Mouse (Mus musculus) ovary, postnatal 36 days (tissue): ENCODE measurements around the gene Gm26897.

ENCODE experiments used
- DNase-seq: peaks from one replicate; pipeline ENCODE4 v3.0.0; 2022; ENCODE audit warnings: low spot score, mixed read lengths

The Gm26897 gene

DNA sequence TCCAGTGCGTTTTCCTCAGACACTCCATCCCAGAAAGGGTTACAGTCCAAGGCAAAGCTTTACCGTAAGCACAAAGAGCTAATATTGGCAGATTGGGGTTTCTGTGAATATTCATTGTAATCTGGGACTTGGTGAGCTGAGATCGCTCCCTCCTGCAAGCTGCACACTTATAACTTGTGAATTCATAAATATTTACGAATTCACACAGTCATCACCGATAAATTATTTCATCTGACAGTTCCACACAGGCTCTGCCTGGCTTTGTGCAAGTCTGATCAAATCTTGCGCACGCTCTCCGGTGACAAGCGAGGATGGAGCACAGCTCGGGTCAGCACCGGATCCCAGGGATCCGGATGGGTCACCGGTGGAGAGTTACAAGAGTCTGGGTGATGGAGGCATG, 16.4 kb downstream of the Gm26897 start:
- no peak for DNase-seq

DNA sequence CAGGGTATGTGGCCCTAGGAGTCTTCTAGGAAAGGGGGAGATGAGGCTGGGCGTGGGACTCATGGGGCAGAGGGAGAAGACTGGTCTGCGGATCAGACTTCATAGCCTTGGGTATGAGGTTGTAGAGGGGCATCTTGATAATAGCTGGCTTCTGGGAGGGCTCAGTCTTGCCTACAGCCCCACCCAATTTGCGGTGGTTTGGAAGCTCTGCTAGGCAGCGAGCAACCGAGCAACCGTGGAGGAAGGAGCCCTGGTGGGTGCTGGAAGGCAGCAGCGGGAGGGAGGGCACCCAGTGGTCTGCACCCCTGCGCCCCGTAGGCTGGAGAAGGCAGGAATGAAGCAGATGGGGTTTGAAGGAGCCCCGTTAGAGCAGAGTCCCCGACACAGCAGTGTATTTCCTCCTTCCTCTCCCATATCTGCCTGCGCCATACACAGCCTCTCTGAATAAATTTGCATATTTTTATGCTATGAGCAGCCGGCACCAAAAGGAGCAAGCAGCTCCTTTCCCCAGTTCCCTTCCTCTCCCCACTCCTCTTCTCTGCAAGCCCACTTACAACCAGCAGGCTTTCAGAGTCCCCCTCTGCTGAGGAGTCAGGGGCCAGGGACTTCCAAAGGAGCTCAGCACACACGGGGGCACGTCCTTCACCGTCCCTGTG, 20.9 kb downstream of the Gm26897 start:
- no peak for DNase-seq

DNA sequence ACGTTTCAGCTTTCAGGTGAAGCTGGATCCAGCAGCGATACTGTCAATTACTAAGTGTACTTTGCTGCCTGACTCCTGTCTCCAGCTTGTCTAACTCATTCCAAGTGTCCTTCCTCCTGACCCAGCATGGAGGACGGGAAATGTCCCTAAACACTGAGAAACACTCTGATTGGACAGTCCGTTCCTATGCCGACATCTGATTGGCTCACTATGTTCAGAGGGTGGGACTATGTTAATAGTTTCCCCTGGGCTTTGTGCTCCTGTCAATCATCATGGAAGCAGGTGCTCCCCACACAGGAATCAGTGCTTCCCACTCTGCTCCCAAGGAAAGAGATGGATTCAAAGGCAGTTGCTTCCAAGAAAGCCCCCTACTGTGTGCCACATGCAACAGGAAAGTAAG, 21.6 kb downstream of the Gm26897 start:
- DNase-seq, result no peak

DNA sequence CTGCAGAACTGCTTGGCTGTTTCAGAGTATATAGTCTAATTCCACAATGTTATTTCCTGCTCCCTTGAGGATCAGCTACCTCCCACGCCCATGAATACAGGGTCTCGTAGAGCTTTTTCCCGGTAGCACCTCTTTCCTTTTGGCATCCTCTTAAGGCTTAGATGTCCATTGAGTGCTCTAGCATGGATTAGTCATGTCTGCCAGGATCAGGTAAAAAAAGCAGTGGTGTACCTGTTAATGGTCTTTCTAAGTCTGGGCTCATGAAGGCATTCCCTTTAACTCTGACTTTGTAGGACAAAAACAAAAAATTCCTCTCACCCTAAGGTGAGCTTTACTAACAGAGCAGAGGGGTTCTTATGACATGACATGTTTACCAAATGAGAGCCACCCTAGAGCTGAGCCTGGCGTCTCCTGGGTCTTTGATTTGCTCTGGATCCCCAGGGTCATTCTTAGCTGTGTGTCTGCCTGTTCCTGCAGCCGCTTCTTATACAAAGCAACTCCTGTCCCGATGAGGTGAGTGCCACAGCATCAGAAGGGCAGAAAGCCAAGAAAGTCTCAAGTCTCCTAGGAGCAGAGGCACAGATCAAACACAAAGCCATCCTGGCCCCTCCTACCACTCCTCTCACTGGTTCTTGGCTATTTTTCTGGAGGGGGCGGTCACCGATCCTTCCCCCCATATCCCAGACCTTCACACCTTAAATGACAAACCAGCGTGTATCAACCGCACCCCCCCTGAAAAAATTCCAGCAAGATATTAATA, 27.2 kb downstream of the Gm26897 start:
- DNase-seq, result no peak

DNA sequence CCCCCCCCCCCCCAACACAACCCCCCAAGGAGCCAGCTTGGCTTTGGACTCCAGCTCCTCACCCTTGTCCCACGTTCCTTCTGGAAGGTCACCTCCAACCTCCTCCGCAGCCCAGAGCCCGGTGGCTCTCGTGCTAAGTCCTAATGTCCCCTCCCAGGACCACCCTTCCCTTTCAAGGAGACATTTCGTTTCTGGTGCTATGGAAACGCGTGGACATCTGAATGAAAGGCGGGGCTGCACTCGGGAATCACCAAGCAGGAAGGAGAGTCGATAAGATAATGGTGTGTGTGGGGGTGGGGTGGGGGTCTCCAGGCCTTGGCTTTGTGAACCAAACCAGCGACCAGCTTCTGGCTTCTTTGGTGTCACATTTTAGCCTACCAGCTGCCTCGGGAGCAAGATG, 27.9 kb downstream of the Gm26897 start:
- DNase-seq, result no peak

DNA sequence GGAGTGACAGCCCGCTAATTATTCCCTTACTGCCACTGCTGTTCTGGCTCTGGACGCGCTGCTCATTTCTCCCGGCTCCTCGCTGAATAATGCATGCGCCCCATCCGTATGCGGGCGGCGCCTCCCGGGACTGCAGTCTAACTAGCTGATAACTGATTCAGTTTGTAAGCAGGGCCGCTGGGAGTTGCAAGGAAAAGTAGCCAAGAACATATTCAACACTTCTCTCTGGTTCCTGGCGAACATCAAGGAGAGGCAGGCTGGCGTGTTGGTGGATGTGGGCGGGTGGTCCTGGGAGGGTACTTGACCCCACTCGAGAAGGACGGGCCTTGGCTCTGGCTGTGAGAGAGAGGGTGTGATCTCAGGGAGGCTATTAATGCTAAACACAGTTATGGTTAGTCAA, 28.4 kb downstream of the Gm26897 start:
- DNase-seq, result peak; percentile 47

DNA sequence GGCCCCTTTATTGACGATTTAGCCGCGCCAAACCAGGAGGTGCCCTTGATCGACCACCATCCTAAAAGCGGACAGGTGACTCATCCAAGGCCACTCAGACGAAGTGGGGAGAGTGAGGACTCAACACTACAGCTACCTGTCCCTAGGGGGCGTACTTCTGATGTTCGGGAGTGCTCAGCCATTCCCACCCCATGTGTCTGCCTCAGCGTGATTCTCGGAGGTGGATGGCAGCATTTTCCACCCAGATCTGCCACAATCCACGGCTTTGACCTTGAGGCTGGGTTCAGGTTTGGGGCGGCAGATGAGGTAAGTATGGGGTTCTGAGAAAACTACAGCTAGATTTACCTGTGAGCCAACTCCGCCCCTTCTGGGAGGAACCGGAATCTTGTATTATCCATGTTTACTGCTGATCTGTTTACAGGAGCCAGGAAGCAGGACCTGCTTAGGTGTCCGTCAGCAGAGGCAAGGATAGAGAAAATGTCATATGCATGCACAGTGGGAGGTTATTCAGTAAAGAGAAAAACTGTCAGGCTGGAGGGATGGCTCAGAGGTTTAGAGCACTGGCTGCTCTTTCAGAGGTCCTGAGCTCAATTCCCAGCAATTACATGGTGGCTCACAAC, 32.1 kb downstream of the Gm26897 start:
- DNase-seq, result no peak

DNA sequence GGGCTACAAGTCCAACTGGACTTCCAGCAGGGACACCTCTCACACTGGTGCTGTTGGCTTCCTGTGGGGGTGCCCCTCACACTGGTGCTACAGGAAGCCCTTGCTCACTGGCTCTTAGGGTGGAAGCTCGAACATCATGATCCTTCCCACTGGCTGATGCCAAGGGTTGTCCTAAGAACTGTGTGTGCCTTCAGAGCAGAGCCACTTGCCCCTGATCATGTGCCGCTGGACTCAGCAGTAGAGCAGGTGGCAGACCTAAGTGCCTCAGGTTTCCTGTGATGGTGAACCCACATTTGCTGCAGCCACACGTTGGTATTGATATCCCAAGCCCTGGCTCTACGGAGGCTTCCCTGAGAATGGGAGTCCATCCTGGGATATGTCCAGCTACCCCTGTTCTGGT, 33.0 kb downstream of the Gm26897 start:
- DNase-seq, result no peak

DNA sequence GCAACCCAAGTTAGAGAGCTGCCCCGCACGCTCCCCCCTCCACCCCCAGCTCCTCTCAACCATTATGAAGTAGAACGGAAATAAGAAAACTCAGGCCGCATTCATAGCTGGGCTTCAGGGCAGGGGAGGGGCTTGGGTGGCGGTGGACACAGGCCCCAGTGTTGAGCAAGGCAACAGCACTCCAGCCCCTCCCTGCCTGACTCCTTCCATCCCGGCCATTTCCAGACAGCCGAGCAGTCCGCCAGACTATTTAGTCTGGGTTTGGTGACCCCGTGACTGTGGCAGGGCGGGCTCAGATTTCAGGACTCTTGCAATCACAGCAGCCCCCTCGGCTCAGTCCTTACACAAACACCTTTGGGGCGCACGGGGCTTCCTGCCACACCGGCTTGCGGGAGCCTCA, 36.5 kb downstream of the Gm26897 start:
- DNase-seq, result peak; percentile 71

DNA sequence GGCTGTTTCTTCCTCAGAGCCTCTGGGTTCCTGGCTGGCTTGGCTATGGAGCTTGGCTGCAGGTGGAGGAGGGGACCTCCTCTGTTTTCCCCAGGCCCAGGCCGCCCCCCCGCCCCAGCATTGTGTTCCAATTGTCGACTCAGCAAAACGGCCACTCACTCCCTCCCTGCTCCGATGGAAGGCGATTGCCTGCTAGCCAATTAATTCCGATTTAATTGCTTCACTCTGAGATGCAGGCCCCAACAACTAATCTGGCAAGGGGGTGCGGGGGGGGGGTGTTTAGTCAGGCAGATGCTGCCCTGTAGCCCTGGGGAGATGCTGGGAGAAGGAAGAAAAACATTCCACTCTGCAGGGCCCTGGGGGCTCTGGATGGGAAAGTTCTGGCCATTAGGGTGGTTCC, 38.4 kb downstream of the Gm26897 start:
- DNase-seq, result no peak

DNA sequence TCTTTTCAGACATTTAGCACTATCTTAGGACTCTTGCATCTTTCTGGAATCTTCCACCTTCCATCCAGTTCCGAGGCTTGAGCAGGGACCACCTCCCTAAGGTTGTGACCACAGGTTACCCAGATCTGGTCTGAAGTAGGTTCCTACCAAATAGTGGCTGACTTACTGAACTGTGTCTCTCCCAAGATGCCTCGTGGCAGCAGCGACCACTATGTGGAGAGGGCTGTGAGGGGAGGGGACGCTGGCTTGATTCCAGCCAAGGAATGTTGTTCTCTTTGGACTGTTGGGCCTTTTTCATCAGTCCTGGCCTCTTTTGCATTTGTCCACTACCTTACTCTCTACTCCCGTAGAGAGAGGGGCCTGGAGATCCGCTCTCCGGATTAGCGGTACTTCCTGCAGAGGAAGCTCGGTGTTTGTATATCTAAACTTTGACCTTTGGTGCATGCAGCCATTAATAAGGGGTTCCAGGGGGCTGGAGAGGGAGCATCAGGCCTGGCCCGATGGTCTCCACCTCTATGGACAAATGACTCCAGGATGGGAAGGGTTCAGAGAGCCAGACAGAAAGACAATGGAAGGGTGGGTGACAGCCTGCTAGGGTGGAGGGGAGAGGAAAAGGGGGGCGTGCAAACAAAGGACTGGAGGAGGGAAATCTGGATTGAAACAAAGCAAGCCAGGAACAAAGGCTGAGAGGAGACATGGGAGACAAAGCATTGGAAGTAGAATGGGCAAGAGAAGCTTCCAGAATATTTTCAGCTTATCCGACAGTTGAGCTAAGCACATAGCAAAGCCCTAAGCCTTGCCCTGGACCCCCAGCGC, 39.1 kb downstream of the Gm26897 start:
- no peak for DNase-seq

DNA sequence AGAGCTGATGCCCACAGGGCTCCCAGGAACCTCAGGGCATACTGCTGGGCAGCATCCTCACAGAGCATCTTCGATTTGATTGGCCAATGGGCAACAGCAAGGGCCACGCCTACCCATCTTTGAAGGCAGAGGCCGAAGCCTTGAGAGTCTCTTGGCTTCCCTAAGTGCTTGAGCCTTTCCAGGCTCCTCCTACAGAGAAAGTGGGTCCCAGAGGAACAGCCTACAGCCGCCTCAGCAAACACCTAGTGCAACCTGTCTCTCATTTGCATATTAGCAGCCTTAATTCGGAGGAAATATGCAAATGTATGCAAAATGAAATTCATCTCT, 39.6 kb downstream of the Gm26897 start:
- no peak for DNase-seq

DNA sequence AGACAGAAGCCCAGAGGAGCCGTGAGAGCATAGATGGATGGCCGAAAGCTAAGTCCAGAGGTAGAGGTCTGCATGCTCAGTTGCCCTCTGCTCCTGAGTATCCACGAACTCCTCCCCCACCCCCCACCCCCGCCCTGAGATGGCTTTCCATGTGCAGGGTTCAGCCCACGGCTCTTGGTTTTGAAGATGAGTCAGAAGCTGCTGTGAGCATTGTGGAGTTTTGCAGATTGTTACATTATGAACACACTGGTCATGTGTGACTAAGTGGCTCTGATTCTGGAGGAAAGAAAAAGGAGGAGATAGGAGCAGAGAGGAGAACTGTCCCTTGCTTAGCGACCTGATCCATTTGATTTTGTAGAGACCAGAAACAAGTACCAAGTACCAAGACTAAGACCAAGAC, 42.5 kb downstream of the Gm26897 start:
- no peak for DNase-seq

DNA sequence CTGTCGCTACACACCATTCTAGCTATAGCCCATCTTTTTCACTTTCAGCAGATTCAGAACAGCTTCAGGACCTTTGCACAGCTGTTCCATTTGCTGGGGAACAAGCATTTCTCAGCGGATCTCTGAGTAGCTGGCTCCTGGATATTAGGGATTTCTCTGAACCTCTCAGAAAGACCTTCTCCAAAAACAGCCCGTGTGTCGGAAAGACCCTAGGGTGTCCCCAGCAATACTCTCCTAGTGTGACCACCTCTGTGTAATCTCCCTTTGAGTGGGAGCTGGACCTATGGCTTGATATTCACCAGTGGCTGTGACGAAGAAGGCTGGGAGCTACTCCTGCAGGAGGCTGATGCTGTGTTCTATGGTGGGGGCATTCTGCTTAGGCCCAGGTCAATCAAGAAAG, 44.4 kb downstream of the Gm26897 start:
- no peak for DNase-seq

DNA sequence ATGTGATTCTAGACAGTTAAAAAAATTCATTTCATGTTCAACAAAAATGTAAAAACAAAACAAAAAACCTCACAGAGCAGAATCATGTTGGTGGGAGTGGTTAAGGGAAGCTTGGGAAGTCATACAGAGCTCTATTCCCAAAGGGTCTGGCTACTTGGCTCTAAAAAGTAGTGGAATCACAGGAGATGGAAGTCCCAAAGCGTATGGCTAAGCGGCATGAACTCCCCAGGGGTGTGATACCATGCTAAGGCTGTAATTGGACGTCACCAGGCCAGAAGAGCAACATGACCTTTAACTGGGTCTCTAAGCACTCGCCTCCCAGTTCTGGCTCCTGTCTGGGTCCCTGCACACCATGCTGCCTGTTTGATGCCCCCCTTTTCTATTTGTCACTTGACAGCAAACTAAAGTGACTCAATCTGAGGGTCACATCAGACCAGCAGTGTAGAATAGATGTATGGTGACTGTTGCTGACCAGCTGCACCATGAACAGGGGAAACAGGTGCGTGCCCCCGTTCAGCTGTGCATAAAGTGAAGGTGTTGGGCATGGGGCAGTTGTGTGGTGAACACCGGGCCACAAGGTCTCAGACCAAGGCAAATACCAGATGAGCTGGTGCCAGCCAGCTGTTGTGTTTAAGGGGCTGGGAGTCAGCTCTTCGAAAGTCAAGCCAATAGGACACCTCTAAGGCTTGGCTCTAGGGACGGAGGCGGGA, 46.2 kb downstream of the Gm26897 start:
- no peak for DNase-seq
